9 mouse cellular contexts compared by ENCODE assay signal in genomic region chr7:141945927-141946326, GRCm38 (mm10). TPM values are rescaled to one million over a fixed set of nuclear protein-coding genes. Genes with fewer than 3 reads are reported as not detected.
A peak's percentile ranks its signal among the peaks of the same experiment; 100 is the strongest.
DNase-seq lines count a peak whose midpoint lies in the region; ATAC-seq and TF ChIP-seq lines count a peak whose summit lies in the region.
"Had no signal": no experiment of that assay in that cellular context is flagged by ENCODE, and none has a peak within 500 bp of the region (broad histone marks: within the 10 kb centered on the region; RNA-seq: fewer than 3 reads in every experiment).

No protein-coding gene starts in this region.

- peak; percentile 15; the same call in 1 of the 2 replicates for ATAC-seq in hindbrain, postnatal 0 days
- ATAC-seq in midbrain, embryonic 13.5 days: peak; percentile 58
- no peak for ATAC-seq in heart, embryonic 12.5 days (ENCODE audit: insufficient number of reproducible peaks, low FRiP score)

- H3K9ac ChIP-seq in hindbrain, postnatal 0 days (replicated peaks; ENCODE audit: low read length): peak overlapping the region; percentile 21; the same call in 1 of the 2 replicates
- peak overlapping the region; percentile 46; the same call in 1 of the 2 replicates for H3K9ac ChIP-seq in midbrain, embryonic 13.5 days (replicated peaks)
- H3K9ac ChIP-seq in heart, adult 2 months (ENCODE audit: low read depth, low read length): no peak overlapping the region
- H3K9ac ChIP-seq in heart, embryonic 12.5 days: no peak overlapping the region
- H3K9ac ChIP-seq: lung, embryonic 15.5 days had no signal

- TF ChIP-seq POLR2A in cortical plate, adult 2 months (IDR thresholded peaks at IDR 0.05; ENCODE audit: extremely low read depth, insufficient read depth, low read length): peak; percentile 45; the same call in 1 of the 2 replicates
- no peak for TF ChIP-seq POLR2A in heart, adult 2 months (IDR thresholded peaks at IDR 0.05; ENCODE audit: insufficient read depth, low read depth, low read length)

- no peak overlapping the region for H3K27ac ChIP-seq in cortical plate, adult 2 months (ENCODE audit: insufficient read depth, low read length)
- peak overlapping the region; percentile 64 for H3K27ac ChIP-seq in hindbrain, postnatal 0 days
- peak overlapping the region; percentile 66 for H3K27ac ChIP-seq in midbrain, embryonic 13.5 days
- H3K27ac ChIP-seq in heart, adult 2 months: no peak overlapping the region
- no peak overlapping the region for H3K27ac ChIP-seq in heart, embryonic 12.5 days (ENCODE audit: poor library complexity, severe bottlenecking)
- H3K27ac ChIP-seq: lung, embryonic 15.5 days had no signal

- 10% methylated on average over 7 of the region's 7 CpGs for WGBS in hindbrain, postnatal 0 days
- WGBS in midbrain, embryonic 13.5 days: 5% methylated on average over 7 of the region's 7 CpGs
- WGBS in heart, adult 2 months: 20% methylated on average over 7 of the region's 7 CpGs
- 30% methylated on average over 7 of the region's 7 CpGs for WGBS in heart, embryonic 12.5 days

- H3K4me1 ChIP-seq in cortical plate, adult 2 months (ENCODE audit: control insufficient read depth, insufficient read depth, low read length): peaks cover 1% of the 10 kb centered on the region; the same call in 1 of the 2 replicates
- H3K4me1 ChIP-seq in hindbrain, postnatal 0 days (ENCODE audit: insufficient read depth, low read length): peaks cover 25% of the 10 kb centered on the region
- peaks cover 43% of the 10 kb centered on the region for H3K4me1 ChIP-seq in midbrain, embryonic 13.5 days (replicated peaks)
- no peaks in the 10 kb centered on the region for H3K4me1 ChIP-seq in heart, adult 2 months (ENCODE audit: control insufficient read depth, insufficient read depth, low read length)
- H3K4me1 ChIP-seq in heart, embryonic 12.5 days (replicated peaks): peaks cover 13% of the 10 kb centered on the region

- H3K4me2 ChIP-seq in hindbrain, postnatal 0 days (ENCODE audit: low read depth, low read length): peak overlapping the region; percentile 39
- H3K4me2 ChIP-seq in midbrain, embryonic 13.5 days (replicated peaks): peak overlapping the region; percentile 47
- H3K4me2 ChIP-seq in heart, embryonic 12.5 days: no peak overlapping the region
- H3K4me2 ChIP-seq: lung, embryonic 15.5 days had no signal

- H3K27me3 ChIP-seq in hindbrain, postnatal 0 days (ENCODE audit: insufficient read depth, low read length): no peaks in the 10 kb centered on the region
- no peaks in the 10 kb centered on the region for H3K27me3 ChIP-seq in midbrain, embryonic 13.5 days
- peaks cover 11% of the 10 kb centered on the region for H3K27me3 ChIP-seq in heart, adult 2 months (ENCODE audit: control insufficient read depth, insufficient read depth, low read length)
- H3K27me3 ChIP-seq in heart, embryonic 12.5 days (replicated peaks): peaks cover 76% of the 10 kb centered on the region

- intact Hi-C loops in heart, adult 2 months (cut with DNase I): loop anchor here (5.0 kb wide), 1 partner anchor 151 kb away; the partner anchor contains the start of gene Dusp8

- no peaks in the 10 kb centered on the region for H3K79me2 ChIP-seq in heart, adult 2 months (replicated peaks; ENCODE audit: control insufficient read depth, insufficient read depth, low read length)

- TF ChIP-seq CTCF in cortical plate, adult 2 months (IDR thresholded peaks at IDR 0.05; ENCODE audit: extremely low read depth, insufficient read depth, low read length): peak; percentile 39
- peak; percentile 42 for TF ChIP-seq CTCF in hindbrain, postnatal 0 days (IDR thresholded peaks at IDR 0.05; ENCODE audit: low read depth)
- no peak for TF ChIP-seq CTCF in heart, adult 2 months (IDR thresholded peaks at IDR 0.05)

- peak; percentile 35 for DNase-seq in MN1 (ENCODE audit: low spot score)
- DNase-seq in hindbrain, postnatal 0 days (ENCODE audit: low spot score): peak; percentile 78
- no peak for DNase-seq in heart, adult 2 months
- no peak for DNase-seq in adrenal gland, postnatal 36 days
- DNase-seq in heart, adult 11 months: no peak

- no peaks in the 10 kb centered on the region for H3K9me3 ChIP-seq in hindbrain, postnatal 0 days (ENCODE audit: low read length)
- no peaks in the 10 kb centered on the region for H3K9me3 ChIP-seq in midbrain, embryonic 13.5 days
- no peaks in the 10 kb centered on the region for H3K9me3 ChIP-seq in heart, embryonic 12.5 days (replicated peaks)
- H3K9me3 ChIP-seq: lung, embryonic 15.5 days had no signal

- H3K36me3 ChIP-seq in hindbrain, postnatal 0 days (ENCODE audit: insufficient read depth, low read length): no peaks in the 10 kb centered on the region
- H3K36me3 ChIP-seq in midbrain, embryonic 13.5 days: no peaks in the 10 kb centered on the region
- H3K36me3 ChIP-seq in heart, adult 2 months (ENCODE audit: control insufficient read depth, insufficient read depth, low read length): no peaks in the 10 kb centered on the region
- H3K36me3 ChIP-seq in heart, embryonic 12.5 days: no peaks in the 10 kb centered on the region
- H3K36me3 ChIP-seq: lung, embryonic 15.5 days had no signal

- 0 out of 2 replicates have a peak overlapping the region, but pooled peaks have one; percentile 8 for H3K4me3 ChIP-seq in cortical plate, adult 2 months (ENCODE audit: insufficient read depth, low read length)
- H3K4me3 ChIP-seq in hindbrain, postnatal 0 days (ENCODE audit: low read length): peak overlapping the region; percentile 10; the same call in 1 of the 2 replicates
- H3K4me3 ChIP-seq in midbrain, embryonic 13.5 days (replicated peaks): peak overlapping the region; percentile 20
- H3K4me3 ChIP-seq in heart, adult 2 months: no peak overlapping the region
- H3K4me3 ChIP-seq in heart, embryonic 12.5 days: no peak overlapping the region
- H3K4me3 ChIP-seq: lung, embryonic 15.5 days had no signal

- no peak for TF ChIP-seq EP300 in heart, adult 2 months (IDR thresholded peaks at IDR 0.05; ENCODE audit: insufficient read depth, low read depth, low read length)

RNA-seq across cellular contexts. Expression of gene Brsk2, which starts 3.6 kb away (rescaled TPM):
- 179 and 188 TPM in 2 replicates for polyA plus RNA-seq in cortical plate, adult 2 months (2012; rRNA removed)
- total RNA-seq in hindbrain, postnatal 0 days (2014; rRNA removed): 136 and 143 TPM in 2 replicates
- 17.9 and 18.0 TPM in 2 replicates for polyA plus RNA-seq in hindbrain, postnatal 0 days (2015; fragmentation: Nextera tagmentation; extraction: Ambion mirVana)
- polyA plus RNA-seq in midbrain, embryonic 13.5 days (2015; fragmentation: Nextera tagmentation; extraction: Ambion mirVana): 27.5 and 29.4 TPM in 2 replicates
- total RNA-seq in heart, adult 2 months (2021): under 1 TPM; 0.07 to 0.18 TPM
- polyA plus RNA-seq in heart, adult 2 months (2012; rRNA removed): 0.20 and 0.23 TPM in 2 replicates
- polyA plus RNA-seq in heart, embryonic 12.5 days (2016; fragmentation: Nextera tagmentation; extraction: Ambion mirVana): 0.40 TPM in 2 replicates
- total RNA-seq in adrenal gland, postnatal 36 days (2021): 1 to 10 TPM; 1.6 to 2.1 TPM

RNA-seq across cellular contexts. Expression of gene Tollip, which starts 27.6 kb away (rescaled TPM):
- 121 and 122 TPM in 2 replicates for polyA plus RNA-seq in cortical plate, adult 2 months (2012; rRNA removed)
- total RNA-seq in hindbrain, postnatal 0 days (2014; rRNA removed): 120 and 121 TPM in 2 replicates
- polyA plus RNA-seq in hindbrain, postnatal 0 days (2015; fragmentation: Nextera tagmentation; extraction: Ambion mirVana): 68.5 and 72.6 TPM in 2 replicates
- 69.0 and 71.2 TPM in 2 replicates for polyA plus RNA-seq in midbrain, embryonic 13.5 days (2015; fragmentation: Nextera tagmentation; extraction: Ambion mirVana)
- 10 to 100 TPM; 50.2 to 54.2 TPM for total RNA-seq in heart, adult 2 months (2021)
- polyA plus RNA-seq in heart, adult 2 months (2012; rRNA removed): 66.3 and 95.4 TPM in 2 replicates
- polyA plus RNA-seq in heart, embryonic 12.5 days (2016; fragmentation: Nextera tagmentation; extraction: Ambion mirVana): 41.1 and 41.3 TPM in 2 replicates
- 10 to 100 TPM; 60.4 to 61.2 TPM for total RNA-seq in adrenal gland, postnatal 36 days (2021)

Comparison
In these comparisons a context has a peak if more than half of its experiments do, and no peak if none do; other contexts are left out.
1. DNase-seq: peak in MN1 (single experiment) and hindbrain, postnatal 0 days (single experiment); none in heart, adult 2 months (0 of 2), adrenal gland, postnatal 36 days (0 of 2) and heart, adult 11 months (single experiment).
2. H3K27ac ChIP-seq: peak in hindbrain, postnatal 0 days (single experiment) and midbrain, embryonic 13.5 days (single experiment); none in cortical plate, adult 2 months (single experiment), heart, adult 2 months (single experiment) and heart, embryonic 12.5 days (single experiment).
3. H3K4me3 ChIP-seq: peak in cortical plate, adult 2 months (single experiment), hindbrain, postnatal 0 days (single experiment) and midbrain, embryonic 13.5 days (single experiment); none in heart, adult 2 months (single experiment) and heart, embryonic 12.5 days (single experiment).
4. H3K9ac ChIP-seq: peak in hindbrain, postnatal 0 days (single experiment) and midbrain, embryonic 13.5 days (single experiment); none in heart, adult 2 months (single experiment) and heart, embryonic 12.5 days (single experiment).
5. RNA of gene Brsk2, which starts 3.6 kb away (polyA plus RNA-seq): 179 to 188 TPM in cortical plate, adult 2 months, 27.5 to 29.4 TPM in midbrain, embryonic 13.5 days and 17.9 to 18.0 TPM in hindbrain, postnatal 0 days; 0.40 TPM in heart, embryonic 12.5 days and 0.20 to 0.23 TPM in heart, adult 2 months; every median in the first group is over 10 times any median in the second.